Mouse (Mus musculus) G1E (cell line): Measurements from ENCODE around the gene Lnp1.

Experiments
- CTCF ChIP-seq: IDR thresholded peaks from 2 replicates; pipeline ENCODE4 v1.5.1; 2012; ENCODE audit warnings: low read depth, low read length, inconsistent platforms, mixed read lengths
- GATA1 ChIP-seq: IDR thresholded peaks from 2 replicates; pipeline ENCODE4 v1.6.1; 2012; ENCODE audit warnings: borderline replicate concordance, low read length, inconsistent platforms, mixed read lengths
- GATA2 ChIP-seq: IDR thresholded peaks from 2 replicates; pipeline ENCODE4 v1.6.1; 2012; ENCODE audit warnings: low read depth, low read length, inconsistent platforms, borderline replicate concordance
- POLR2AphosphoS5 ChIP-seq: IDR thresholded peaks from 2 replicates; pipeline ENCODE4 v1.6.1; 2012; ENCODE audit warnings: low read depth, low read length, inconsistent platforms; ENCODE audit not compliant: insufficient replicate concordance
- TAL1 ChIP-seq: conservative IDR thresholded peaks from 2 replicates; pipeline ENCODE4 v1.6.1; 2012; ENCODE audit warnings: low read depth, low read length, inconsistent platforms, mixed read lengths

- TF ChIP-seq TAL1 (no peak), CTCF (no peak), GATA1 (no peak), POLR2AphosphoS5 (no peak), GATA2 (no peak)
Observed at GRCm38 (mm10) chr16:56908986-56909385, 18.9 kb downstream of the Lnp1 start.
